Mouse (Mus musculus): ENCODE data around the gene Gm8922.
"Not testable (repeated sequence)": the region's sequence is repeated elsewhere in the genome, so short reads cannot be mapped to it uniquely, and the experiment has no call there.

The Gm8922 gene

GRCm38 (mm10) chr5:11681659-11682058 lies at the start of gene Gm8922:
Gene Gm8922 (plus strand): TSS chr5:11681959.
- DNase-seq (ENCODE audit: low spot score in 2 of 2), result not testable (repeated sequence)
